Mouse (Mus musculus) layer of hippocampus, postnatal 14 days (tissue): Measurements from ENCODE around the gene Afdn. TPM values are rescaled to one million over a fixed set of nuclear protein-coding genes. Genes with fewer than 3 reads are reported as not detected.
"Not testable (repeated sequence)": the region's sequence is repeated elsewhere in the genome, so short reads cannot be mapped to it uniquely, and the experiment has no call there.

Source experiments
- DNase-seq, 2 experiments: peaks; one replicate each; pipeline ENCODE4 v3.0.0; 2021 to 2022; ENCODE audit warnings: low spot score in 2 of 2, mixed read lengths in 1 of 2
- total RNA-seq, 2 experiments: library from RNA; stranded (reverse); gene quantifications; 2 replicates each; pipeline ENCODE4 v1.2.3; 2021

Afdn gene
- total RNA-seq, 2 experiments from 2014 or later, result 106 to 112 TPM

DNA sequence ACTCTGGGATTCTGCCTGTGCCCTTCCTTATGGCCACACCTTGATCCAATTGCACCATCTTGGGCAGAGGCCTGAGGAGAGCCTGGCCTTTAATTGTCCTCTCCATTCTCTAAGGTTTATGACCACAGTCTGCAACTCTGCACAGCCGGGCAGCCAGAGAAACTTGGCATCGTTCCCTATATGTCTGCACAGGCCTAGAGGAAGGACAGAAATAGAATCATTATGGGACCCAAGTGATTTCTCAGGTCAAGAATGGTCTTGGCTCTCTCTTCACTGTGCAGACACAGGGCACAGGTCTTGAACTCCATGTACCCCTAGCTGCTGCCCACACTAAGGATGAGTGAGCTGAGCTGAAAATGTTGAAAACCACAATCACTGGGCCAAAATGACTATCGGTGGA lies 178.3 kb downstream of the Afdn start:
- no peak for DNase-seq

DNA sequence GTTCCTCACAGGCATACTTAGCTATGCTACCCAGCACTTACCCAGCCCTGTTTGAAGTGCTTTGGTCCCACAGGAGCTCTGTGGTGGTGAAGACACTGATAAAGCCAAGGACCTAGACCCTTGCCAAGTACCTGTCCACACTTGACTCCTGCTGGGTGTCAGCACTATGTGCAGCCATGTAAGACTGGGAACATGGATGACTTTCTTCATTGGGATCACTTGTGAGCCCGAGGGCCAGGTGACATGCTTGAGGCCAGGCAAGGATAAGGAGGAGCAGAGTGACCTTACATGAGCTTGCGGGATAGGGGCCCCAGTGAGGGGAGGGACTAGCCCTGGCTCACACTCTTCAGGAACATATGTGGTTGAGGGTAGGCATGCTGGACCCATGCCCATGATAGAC lies 178.9 kb downstream of the Afdn start:
- DNase-seq, result not testable (repeated sequence)

DNA sequence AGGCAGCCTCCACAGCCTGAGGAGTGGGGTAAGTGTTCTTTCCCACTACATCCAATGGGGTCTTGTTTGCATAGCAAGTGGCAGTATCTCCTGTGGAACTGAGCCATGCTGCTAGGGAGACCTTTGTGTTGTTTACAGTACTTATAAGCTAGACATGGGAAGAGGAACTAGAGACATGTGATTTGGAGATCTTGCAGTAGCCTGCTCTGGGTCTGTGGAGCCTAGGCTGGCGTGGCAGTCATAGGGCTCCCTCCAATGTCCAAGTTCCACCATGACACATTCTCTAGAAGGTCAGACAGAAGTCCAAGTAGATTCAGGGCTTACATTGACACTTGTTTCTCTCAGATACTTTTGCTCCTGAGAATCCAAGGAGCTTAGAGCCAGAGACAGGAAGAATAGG lies 180.1 kb downstream of the Afdn start:
- no peak for DNase-seq

GRCm38 (mm10) chr17:13948073-13948472 lies 187.7 kb downstream of the Afdn start, which contains the start of gene Gm7168:
Gm7168 (plus strand) TSS chr17:13948373.
- not testable (repeated sequence) for DNase-seq

DNA sequence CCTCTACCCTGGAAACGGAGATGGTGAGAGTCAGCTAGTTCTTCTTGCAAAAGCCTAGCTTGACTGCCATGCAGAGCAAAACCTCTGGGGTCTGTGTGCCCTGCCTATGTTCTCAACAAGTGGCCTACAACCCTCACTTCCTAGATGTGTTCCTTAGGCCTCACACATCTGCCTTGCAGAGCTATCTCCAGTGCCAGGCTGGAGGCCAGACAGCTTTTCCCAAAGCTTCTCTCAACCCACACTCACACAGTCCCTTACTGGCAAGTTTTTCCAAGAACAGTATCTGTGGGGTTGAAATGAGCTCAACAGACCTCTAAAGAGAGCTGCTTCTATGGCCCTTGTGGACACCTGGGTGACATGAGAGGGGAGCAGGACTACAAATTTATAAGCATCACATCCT lies 191.2 kb downstream of the Afdn start:
- DNase-seq, result not testable (repeated sequence)

Other genes starting within 250 kb of the Afdn start
- 10 to 100 TPM; 15.1 to 17.0 TPM for gene Tcte2, start 1.3 kb downstream of the Afdn start, total RNA-seq
- gene Gm7168, start 187.8 kb downstream of the Afdn start, total RNA-seq, result not detected
- not detected for gene Gm7356, start 243.2 kb downstream of the Afdn start, total RNA-seq